Mouse (Mus musculus) ES-CJ7 (cell line): ENCODE measurements around the gene Gm47791.

Experiments used
- DNase-seq: peaks from one replicate; pipeline ENCODE4 v3.0.0; 2011; ENCODE audit warnings: low read depth, low spot score

The Gm47791 gene

GRCm38 (mm10) chr1:82787414-82787813 lies 16.4 kb upstream of the Gm47791 start:
- peak; percentile 86 for DNase-seq

GRCm38 (mm10) chr1:82785546-82785945 lies 14.5 kb upstream of the Gm47791 start:
- DNase-seq, result peak; percentile 23

GRCm38 (mm10) chr1:82783559-82783958 lies 12.5 kb upstream of the Gm47791 start:
- no peak for DNase-seq

- DNase-seq, result no peak
Measured at GRCm38 (mm10) chr1:82779388-82779966, 8.4 kb upstream of the Gm47791 start.

GRCm38 (mm10) chr1:82775293-82775692 lies 4.2 kb upstream of the Gm47791 start:
- DNase-seq, result no peak

GRCm38 (mm10) chr1:82773208-82773607 lies 2.2 kb upstream of the Gm47791 start:
- DNase-seq, result peak; percentile 28

GRCm38 (mm10) chr1:82772428-82772827 lies 1.4 kb upstream of the Gm47791 start:
- no peak for DNase-seq

GRCm38 (mm10) chr1:82768269-82768668 lies 2.8 kb downstream of the Gm47791 start, which contains the start of gene Tm4sf20:
Tm4sf20 (minus strand) TSS chr1:82768461.
- DNase-seq, result no peak

- no peak for DNase-seq
Measured at GRCm38 (mm10) chr1:82766641-82767040, 4.4 kb downstream of the Gm47791 start.

- no peak for DNase-seq
Measured at GRCm38 (mm10) chr1:82766227-82766626, 4.8 kb downstream of the Gm47791 start.

- peak; percentile 34 for DNase-seq
Measured at GRCm38 (mm10) chr1:82762274-82762673, 8.8 kb downstream of the Gm47791 start.

GRCm38 (mm10) chr1:82761454-82762169 lies 9.4 kb downstream of the Gm47791 start:
- DNase-seq, result no peak

GRCm38 (mm10) chr1:82759520-82759919 lies 11.5 kb downstream of the Gm47791 start:
- DNase-seq, result peak; percentile 63

- no peak for DNase-seq
Measured at GRCm38 (mm10) chr1:82747714-82748452, 23.2 kb downstream of the Gm47791 start.

- no peak for DNase-seq
Measured at GRCm38 (mm10) chr1:82746408-82746807, 24.6 kb downstream of the Gm47791 start.

- no peak for DNase-seq
Measured at GRCm38 (mm10) chr1:82743962-82744361, 27.1 kb downstream of the Gm47791 start.

- no peak for DNase-seq
Measured at GRCm38 (mm10) chr1:82741539-82741938, 29.5 kb downstream of the Gm47791 start.

- DNase-seq, result no peak
Measured at GRCm38 (mm10) chr1:82738066-82738465, 33.0 kb downstream of the Gm47791 start.

GRCm38 (mm10) chr1:82733357-82733756 lies 37.7 kb downstream of the Gm47791 start:
- no peak for DNase-seq

GRCm38 (mm10) chr1:82726482-82726881 lies 44.6 kb downstream of the Gm47791 start:
- no peak for DNase-seq

- DNase-seq, result no peak
Measured at GRCm38 (mm10) chr1:82725875-82726185, 45.2 kb downstream of the Gm47791 start.

GRCm38 (mm10) chr1:82725026-82725874 lies 45.8 kb downstream of the Gm47791 start:
- DNase-seq, result peak; percentile 38
